Mouse (Mus musculus) megakaryocyte, embryonic 14.5 days (primary cell): ENCODE data around the gene Atp5mpl. TPM values are rescaled to one million over a fixed set of nuclear protein-coding genes. Genes with fewer than 3 reads are reported as not detected.

Source experiments
- H3K27me3 ChIP-seq: replicated peaks from 2 replicates; pipeline ENCODE3; 2012; ENCODE audit warnings: inconsistent platforms
- H3K36me3 ChIP-seq: replicated peaks from 2 replicates; pipeline ENCODE3; 2012; ENCODE audit warnings: low read length, inconsistent platforms, mixed read lengths
- H3K4me1 ChIP-seq: 2 replicates; pipeline ENCODE4 v1.6.1; 2012; ENCODE audit warnings: inconsistent platforms
- H3K4me3 ChIP-seq: replicated peaks from 2 replicates; pipeline ENCODE3; 2012; ENCODE audit warnings: moderate library complexity, mild to moderate bottlenecking, inconsistent platforms
- H3K9me3 ChIP-seq: 2 replicates; pipeline ENCODE4 v1.6.1; 2012; ENCODE audit warnings: inconsistent platforms
- FLI1 ChIP-seq: IDR thresholded peaks from 2 replicates; pipeline ENCODE4 v1.6.1; 2012; ENCODE audit warnings: low read length, inconsistent platforms, mixed read lengths
- GATA1 ChIP-seq: IDR thresholded peaks from 3 replicates; pipeline ENCODE4 v1.6.1; 2012; ENCODE audit warnings: mixed read lengths, low read length, inconsistent platforms, borderline replicate concordance
- polyA plus RNA-seq: library from polyadenylated mRNA; stranded (reverse); fragments of >175 nt; gene quantifications from 2 replicates; pipeline ENCODE4 v1.2.3, GENCODE M21; 2012; ENCODE audit warnings: low replicate concordance; ENCODE audit not compliant: insufficient read depth

Gene Atp5mpl
- polyA plus RNA-seq, 1 experiment, result 15.5 TPM

- Histone ChIP-seq H3K4me1 (peaks cover 100% of the 10 kb centered on the region), H3K27me3 (no peaks in the 10 kb centered on the region), H3K36me3 (peaks cover 15% of the 10 kb centered on the region), H3K4me3 (no peak overlapping the region), H3K9me3 (no peaks in the 10 kb centered on the region)
- TF ChIP-seq GATA1 (no peak), FLI1 (no peak)
Observed at GRCm38 (mm10) chr12:111936706-111937550, 29.8 kb downstream of the Atp5mpl start.

- H3K4me3 ChIP-seq, result peak overlapping the region; percentile 86
- H3K36me3 ChIP-seq, result no peaks in the 10 kb centered on the region
- H3K4me1 ChIP-seq, result peaks cover 95% of the 10 kb centered on the region
- no peaks in the 10 kb centered on the region for H3K9me3 ChIP-seq
- TF ChIP-seq FLI1 (no peak), GATA1 (no peak)
- no peaks in the 10 kb centered on the region for H3K27me3 ChIP-seq
Observed at GRCm38 (mm10) chr12:111933971-111934370, 32.8 kb downstream of the Atp5mpl start.

GRCm38 (mm10) chr12:111933032-111933704 is 33.6 kb downstream of the Atp5mpl start:
- Histone ChIP-seq H3K4me1 (peaks cover 92% of the 10 kb centered on the region), H3K9me3 (no peaks in the 10 kb centered on the region), H3K27me3 (no peaks in the 10 kb centered on the region), H3K4me3 (peak overlapping the region; percentile 86), H3K36me3 (no peaks in the 10 kb centered on the region)
- TF ChIP-seq GATA1, result no peak
- TF ChIP-seq FLI1, result no peak

GRCm38 (mm10) chr12:111932513-111932912 is 34.3 kb downstream of the Atp5mpl start:
- Histone ChIP-seq H3K36me3 (no peaks in the 10 kb centered on the region), H3K27me3 (no peaks in the 10 kb centered on the region), H3K4me3 (no peak overlapping the region), H3K4me1 (peaks cover 91% of the 10 kb centered on the region), H3K9me3 (no peaks in the 10 kb centered on the region)
- TF ChIP-seq FLI1 (no peak), GATA1 (no peak)

- no peaks in the 10 kb centered on the region for H3K9me3 ChIP-seq
- peak overlapping the region; percentile 72 for H3K4me3 ChIP-seq
- no peaks in the 10 kb centered on the region for H3K27me3 ChIP-seq
- H3K36me3 ChIP-seq, result no peaks in the 10 kb centered on the region
- TF ChIP-seq GATA1, result no peak
- no peak for TF ChIP-seq FLI1
- H3K4me1 ChIP-seq, result peaks cover 91% of the 10 kb centered on the region
Observed at GRCm38 (mm10) chr12:111931411-111932025, 35.3 kb downstream of the Atp5mpl start.

- H3K4me1 ChIP-seq, result peaks cover 91% of the 10 kb centered on the region
- no peak for TF ChIP-seq FLI1
- no peak for TF ChIP-seq GATA1
- no peaks in the 10 kb centered on the region for H3K36me3 ChIP-seq
- H3K4me3 ChIP-seq, result no peak overlapping the region
- H3K27me3 ChIP-seq, result no peaks in the 10 kb centered on the region
- no peaks in the 10 kb centered on the region; the same call in 1 of the 2 replicates for H3K9me3 ChIP-seq
Observed at GRCm38 (mm10) chr12:111928411-111928966, 38.3 kb downstream of the Atp5mpl start.

GRCm38 (mm10) chr12:111927338-111927737 is 39.4 kb downstream of the Atp5mpl start:
- Histone ChIP-seq H3K36me3 (no peaks in the 10 kb centered on the region), H3K4me3 (no peak overlapping the region), H3K27me3 (no peaks in the 10 kb centered on the region), H3K9me3 (no peaks in the 10 kb centered on the region; the same call in 1 of the 2 replicates), H3K4me1 (peaks cover 91% of the 10 kb centered on the region)
- TF ChIP-seq GATA1, result no peak
- TF ChIP-seq FLI1, result no peak

GRCm38 (mm10) chr12:111923117-111923516 is 43.7 kb downstream of the Atp5mpl start:
- Histone ChIP-seq H3K4me3 (no peak overlapping the region), H3K27me3 (peaks cover 12% of the 10 kb centered on the region), H3K9me3 (no peaks in the 10 kb centered on the region; the same call in 1 of the 2 replicates), H3K36me3 (peaks cover 2% of the 10 kb centered on the region), H3K4me1 (peaks cover 95% of the 10 kb centered on the region)
- TF ChIP-seq FLI1, result no peak
- TF ChIP-seq GATA1, result no peak

GRCm38 (mm10) chr12:111920046-111920445 is 46.7 kb downstream of the Atp5mpl start:
- peaks cover 90% of the 10 kb centered on the region for H3K4me1 ChIP-seq
- H3K9me3 ChIP-seq, result no peaks in the 10 kb centered on the region; the same call in 1 of the 2 replicates
- TF ChIP-seq GATA1, result no peak
- no peak for TF ChIP-seq FLI1
- peaks cover 27% of the 10 kb centered on the region for H3K27me3 ChIP-seq
- peak overlapping the region; percentile 86 for H3K4me3 ChIP-seq
- H3K36me3 ChIP-seq, result peaks cover 2% of the 10 kb centered on the region
